Comparison of ENCODE assay signal across 11 mouse cellular contexts in genomic region chr15:99546596-99546995, GRCm38 (mm10). TPM values are rescaled to one million over a fixed set of nuclear protein-coding genes. Genes with fewer than 3 reads are reported as not detected.
A peak's percentile ranks its signal among the peaks of the same experiment; 100 is the strongest.
DNase-seq lines count a peak whose midpoint lies in the region; ATAC-seq and TF ChIP-seq lines count a peak whose summit lies in the region.
"Had no signal": no experiment of that assay in that cellular context is flagged by ENCODE, and none has a peak within 500 bp of the region (broad histone marks: within the 10 kb centered on the region; RNA-seq: fewer than 3 reads in every experiment).

No protein-coding gene starts in this region.

- no peak overlapping the region for H3K27ac ChIP-seq in lung, postnatal 0 days (ENCODE audit: low read length)
- peak overlapping the region; percentile 26; the same call in 1 of the 2 replicates for H3K27ac ChIP-seq in limb, embryonic 14.5 days (replicated peaks; ENCODE audit: low read depth, low read length)
- H3K27ac ChIP-seq in thymus, adult 2 months (ENCODE audit: control insufficient read depth, insufficient read depth, low read length), result no peak overlapping the region
- H3K27ac ChIP-seq: stomach, embryonic 15.5 days had no signal

- no peak for TF ChIP-seq CTCF in lung, postnatal 0 days (IDR thresholded peaks at IDR 0.05)
- TF ChIP-seq CTCF in thymus, adult 2 months (IDR thresholded peaks at IDR 0.05; ENCODE audit: borderline replicate concordance, control insufficient read depth, extremely low read depth, insufficient read depth, low read length, poor library complexity), result no peak

- no peaks in the 10 kb centered on the region; the same call in 1 of the 2 replicates for H3K4me1 ChIP-seq in lung, postnatal 0 days (ENCODE audit: insufficient read depth, low read depth, low read length)
- peaks cover 15% of the 10 kb centered on the region for H3K4me1 ChIP-seq in limb, embryonic 14.5 days (ENCODE audit: control insufficient read depth, insufficient read depth, low read length)
- no peaks in the 10 kb centered on the region for H3K4me1 ChIP-seq in thymus, adult 2 months (replicated peaks; ENCODE audit: control insufficient read depth, insufficient read depth, low read length)
- H3K4me1 ChIP-seq: megakaryocyte, embryonic 14.5 days had no signal

- no peak for TF ChIP-seq POLR2A in limb, embryonic 14.5 days (IDR thresholded peaks at IDR 0.05; ENCODE audit: borderline replicate concordance, extremely low read depth, insufficient read depth, insufficient read length)
- no peak for TF ChIP-seq POLR2A in thymus, adult 2 months (IDR thresholded peaks at IDR 0.05; ENCODE audit: control insufficient read depth, extremely low read depth, insufficient read depth, low read length, poor library complexity)

- no peaks in the 10 kb centered on the region for H3K36me3 ChIP-seq in lung, postnatal 0 days (ENCODE audit: insufficient read depth, low read length)
- H3K36me3 ChIP-seq in limb, embryonic 14.5 days (ENCODE audit: control insufficient read depth, insufficient read depth, low read length), result no peaks in the 10 kb centered on the region
- no peaks in the 10 kb centered on the region for H3K36me3 ChIP-seq in thymus, adult 2 months (ENCODE audit: control insufficient read depth, insufficient read depth, low read length)
- H3K36me3 ChIP-seq: stomach, embryonic 15.5 days had no signal

- no peak overlapping the region for H3K4me2 ChIP-seq in lung, postnatal 0 days (replicated peaks; ENCODE audit: low read depth, low read length)
- no peak overlapping the region for H3K4me2 ChIP-seq in limb, embryonic 14.5 days (replicated peaks; ENCODE audit: low read depth, low read length, severe bottlenecking)
- H3K4me2 ChIP-seq: stomach, embryonic 15.5 days had no signal

- no peak overlapping the region for H3K9ac ChIP-seq in lung, postnatal 0 days (replicated peaks; ENCODE audit: low read depth)
- H3K9ac ChIP-seq in limb, embryonic 14.5 days (ENCODE audit: low read depth, low read length, severe bottlenecking), result no peak overlapping the region
- H3K9ac ChIP-seq: stomach, embryonic 15.5 days had no signal

- 59% methylated on average over 11 of the region's 11 CpGs for WGBS in lung, postnatal 0 days
- WGBS in limb, embryonic 14.5 days, result 18% methylated on average over 11 of the region's 11 CpGs
- 90% methylated on average over 11 of the region's 11 CpGs for WGBS in thymus, adult 2 months

- peak; percentile 45 for DNase-seq in embryo, embryonic 10 days (ENCODE audit: low spot score)
- DNase-seq in embryo, embryonic 9.5 days (ENCODE audit: extremely low spot score), result no peak
- peak; percentile 53 for DNase-seq in lung, postnatal 0 days (ENCODE audit: low spot score)
- DNase-seq in lung, postnatal 14 days, result no peak
- peak; percentile 86 for DNase-seq in fat pad, adult 2 months (ENCODE audit: extremely low read depth, low read depth, low spot score)
- peak; percentile 86 for DNase-seq in limb, embryonic 14.5 days (ENCODE audit: low spot score)
- DNase-seq in thymus, postnatal 36 days, result no peak
- no peak for DNase-seq in thymus, adult 2 months
- DNase-seq: kidney, adult 18-20 months had no signal

- TF ChIP-seq EP300 in lung, postnatal 0 days (IDR thresholded peaks at IDR 0.05), result no peak

- H3K9me3 ChIP-seq in lung, postnatal 0 days (ENCODE audit: low read length), result no peaks in the 10 kb centered on the region
- H3K9me3 ChIP-seq in limb, embryonic 14.5 days (ENCODE audit: control insufficient read depth, low read length), result no peaks in the 10 kb centered on the region
- H3K9me3 ChIP-seq: megakaryocyte, embryonic 14.5 days; stomach, embryonic 15.5 days had no signal

- peak; percentile 49 for ATAC-seq in lung, postnatal 0 days
- ATAC-seq in limb, embryonic 14.5 days (ENCODE audit: low FRiP score, low read depth), result peak; percentile 80

- H3K4me3 ChIP-seq in lung, postnatal 0 days (ENCODE audit: low read depth, low read length), result no peak overlapping the region
- H3K4me3 ChIP-seq in limb, embryonic 14.5 days (replicated peaks; ENCODE audit: low read length), result no peak overlapping the region
- no peak overlapping the region for H3K4me3 ChIP-seq in thymus, adult 2 months (ENCODE audit: control insufficient read depth, insufficient read depth, low read length)
- H3K4me3 ChIP-seq: megakaryocyte, embryonic 14.5 days; stomach, embryonic 15.5 days had no signal

- H3K27me3 ChIP-seq in lung, postnatal 0 days (replicated peaks; ENCODE audit: insufficient read depth, low read length), result no peaks in the 10 kb centered on the region
- H3K27me3 ChIP-seq in limb, embryonic 14.5 days (ENCODE audit: control insufficient read depth, insufficient read depth, low read length), result no peaks in the 10 kb centered on the region
- no peaks in the 10 kb centered on the region for H3K27me3 ChIP-seq in thymus, adult 2 months (ENCODE audit: control insufficient read depth, insufficient read depth, low read length)
- H3K27me3 ChIP-seq: stomach, embryonic 15.5 days had no signal

RNA-seq across cellular contexts. Expression of gene Faim2, which starts 18.6 kb away (rescaled TPM):
- polyA plus RNA-seq in lung, postnatal 0 days (2015; fragmentation: Nextera tagmentation; extraction: Ambion mirVana), result 0.81 and 0.95 TPM in 2 replicates
- 0.21 and 0.27 TPM in 2 replicates for polyA plus RNA-seq in limb, embryonic 14.5 days (2012; rRNA removed)
- polyA plus RNA-seq in limb, embryonic 14.5 days (2014; fragmentation: Nextera tagmentation; extraction: Ambion mirVana), result 0.10 and 0.21 TPM in 2 replicates
- 0.18 and 0.81 TPM in 2 replicates for polyA plus RNA-seq in thymus, adult 2 months (2012; rRNA removed)

RNA-seq across cellular contexts. Expression of gene Aqp2, which starts 32.3 kb away (rescaled TPM):
- polyA plus RNA-seq in lung, postnatal 0 days (2015; fragmentation: Nextera tagmentation; extraction: Ambion mirVana), result not detected in 2 replicates
- polyA plus RNA-seq in limb, embryonic 14.5 days (2012; rRNA removed), result not detected in 2 replicates
- not detected in 2 replicates for polyA plus RNA-seq in limb, embryonic 14.5 days (2014; fragmentation: Nextera tagmentation; extraction: Ambion mirVana)
- 0.47 TPM in 1 of 2 replicates, not detected in the other for polyA plus RNA-seq in thymus, adult 2 months (2012; rRNA removed)
- polyA plus RNA-seq: stomach, embryonic 15.5 days had no signal

RNA-seq across cellular contexts. Expression of gene Aqp5, which starts 44.0 kb away (rescaled TPM):
- polyA plus RNA-seq in lung, postnatal 0 days (2015; fragmentation: Nextera tagmentation; extraction: Ambion mirVana), result 551 and 593 TPM in 2 replicates
- 0.26 TPM in 2 replicates for polyA plus RNA-seq in limb, embryonic 14.5 days (2012; rRNA removed)
- polyA plus RNA-seq in limb, embryonic 14.5 days (2014; fragmentation: Nextera tagmentation; extraction: Ambion mirVana), result 0.28 and 0.47 TPM in 2 replicates
- polyA plus RNA-seq in thymus, adult 2 months (2012; rRNA removed), result 2.7 and 3.3 TPM in 2 replicates

RNA-seq across cellular contexts. Expression of gene Aqp6, which starts 54.6 kb away (rescaled TPM):
- not detected in 2 replicates for polyA plus RNA-seq in lung, postnatal 0 days (2015; fragmentation: Nextera tagmentation; extraction: Ambion mirVana)
- 0.03 TPM in 1 of 2 replicates, not detected in the other for polyA plus RNA-seq in limb, embryonic 14.5 days (2012; rRNA removed)
- not detected in 2 replicates for polyA plus RNA-seq in limb, embryonic 14.5 days (2014; fragmentation: Nextera tagmentation; extraction: Ambion mirVana)
- polyA plus RNA-seq in thymus, adult 2 months (2012; rRNA removed), result 0.24 and 0.40 TPM in 2 replicates
- polyA plus RNA-seq: stomach, embryonic 15.5 days had no signal

Comparison
In these comparisons a context has a peak if more than half of its experiments do, and no peak if none do; other contexts are left out.
1. DNase-seq: peak in embryo, embryonic 10 days (single experiment), lung, postnatal 0 days (single experiment), fat pad, adult 2 months (single experiment) and limb, embryonic 14.5 days (single experiment); none in embryo, embryonic 9.5 days (single experiment), lung, postnatal 14 days (single experiment), thymus, postnatal 36 days (0 of 2) and thymus, adult 2 months (single experiment).
2. RNA of gene Aqp5, which starts 44.0 kb away (polyA plus RNA-seq): 551 to 593 TPM in lung, postnatal 0 days; 2.7 to 3.3 TPM in thymus, adult 2 months and 0.26 to 0.47 TPM in limb, embryonic 14.5 days; every median in the first group is over 100 times any median in the second.